Mouse (Mus musculus) embryonic facial prominence, embryonic 13.5 days (tissue): ENCODE measurements around the gene Hipk1. TPM values are rescaled to one million over a fixed set of nuclear protein-coding genes. Genes with fewer than 3 reads are reported as not detected.

Experiments
- ATAC-seq: fragments of 200-750 bp; cut with Nextera tagmentation; 2 replicates; pipeline ENCODE4 v1.8.0; 2017; ENCODE audit warnings: low read depth; ENCODE audit not compliant: insufficient number of reproducible peaks, insufficient read depth, low FRiP score, low TSS enrichment
- H3K27ac ChIP-seq: fragments of 300-500 bp; sonication (generic); 2 replicates; pipeline ENCODE4 v1.5.1; 2015; ENCODE audit warnings: moderate library complexity, mild to moderate bottlenecking, inconsistent platforms
- H3K27me3 ChIP-seq: fragments of 300-500 bp; sonication (generic); 2 replicates; pipeline ENCODE4 v1.6.1; 2015; ENCODE audit warnings: mild to moderate bottlenecking, inconsistent platforms
- H3K36me3 ChIP-seq: fragments of 300-500 bp; sonication (generic); 2 replicates; pipeline ENCODE4 v1.6.1; 2015; ENCODE audit warnings: mild to moderate bottlenecking, inconsistent platforms
- H3K4me1 ChIP-seq: fragments of 300-500 bp; sonication (generic); 2 replicates; pipeline ENCODE4 v1.6.1; 2015; ENCODE audit warnings: inconsistent platforms
- H3K4me2 ChIP-seq: fragments of 300-500 bp; sonication (generic); 2 replicates; pipeline ENCODE4 v1.6.1; 2015; ENCODE audit warnings: moderate library complexity, mild to moderate bottlenecking, inconsistent platforms
- H3K4me3 ChIP-seq: fragments of 300-500 bp; sonication (generic); 2 replicates; pipeline ENCODE4 v1.5.1; 2015; ENCODE audit warnings: mild to moderate bottlenecking, inconsistent platforms
- H3K9ac ChIP-seq: fragments of 300-500 bp; sonication (generic); 2 replicates; pipeline ENCODE4 v1.6.1; 2015; ENCODE audit warnings: mild to moderate bottlenecking, inconsistent platforms
- H3K9me3 ChIP-seq: fragments of 300-500 bp; sonication (generic); 2 replicates; pipeline ENCODE4 v1.6.1; 2016; ENCODE audit warnings: inconsistent platforms
- WGBS: fragments of 180-500 bp; shearing (Covaris S2); methylation state at CpG from one replicate; pipeline ENCODE4 v1.1.7; 2015; ENCODE audit warnings: mixed read lengths; 5-methylcytosine and 5-hydroxymethylcytosine counted together
- polyA plus RNA-seq: library from polyadenylated mRNA; unstranded; fragments of >200 nt; fragmentation: Nextera tagmentation; extraction: Ambion mirVana; gene quantifications from 2 replicates; pipeline ENCODE4 v1.2.1, GENCODE M21; 2015

Gene Hipk1
- polyA plus RNA-seq, 1 experiment from 2014 or later: 11.6 TPM

GRCm38 (mm10) chr3:103829036-103829435 is 37.7 kb upstream of the Hipk1 start:
- Histone ChIP-seq H3K4me2 (no peak overlapping the region), H3K27me3 (no peaks in the 10 kb centered on the region), H3K9ac (no peak overlapping the region), H3K4me3 (no peak overlapping the region), H3K4me1 (no peaks in the 10 kb centered on the region), H3K9me3 (no peaks in the 10 kb centered on the region), H3K27ac (no peak overlapping the region), H3K36me3 (no peaks in the 10 kb centered on the region)
- 81% methylated on average over 3 of the region's 3 CpGs for WGBS
- ATAC-seq: no peak

GRCm38 (mm10) chr3:103827548-103827947 is 36.2 kb upstream of the Hipk1 start:
- H3K9ac ChIP-seq: no peak overlapping the region
- H3K4me2 ChIP-seq: no peak overlapping the region
- H3K27me3 ChIP-seq: no peaks in the 10 kb centered on the region
- no peak overlapping the region for H3K4me3 ChIP-seq
- no peak for ATAC-seq
- no peaks in the 10 kb centered on the region for H3K4me1 ChIP-seq
- H3K9me3 ChIP-seq: no peaks in the 10 kb centered on the region
- H3K36me3 ChIP-seq: peaks cover 6% of the 10 kb centered on the region
- H3K27ac ChIP-seq: no peak overlapping the region

DNA sequence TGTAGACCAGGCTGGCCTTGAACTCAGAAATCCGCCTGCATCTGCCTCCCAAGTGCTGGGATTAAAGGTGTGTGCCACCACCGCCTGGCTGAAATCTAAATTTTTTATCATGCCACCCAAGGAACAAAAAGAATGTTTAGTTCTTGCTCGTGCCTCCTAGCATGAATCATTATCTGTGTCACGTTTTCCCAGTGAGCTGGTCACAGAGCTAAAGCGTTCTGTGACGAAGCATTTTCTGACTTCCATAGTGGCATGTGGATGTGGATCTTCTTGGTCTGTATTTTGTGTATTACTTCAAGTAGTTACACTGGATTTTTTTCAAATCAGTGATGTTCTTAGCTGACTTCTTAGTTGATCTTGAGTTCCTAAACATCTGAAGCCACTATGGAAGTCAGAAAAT is 19.6 kb upstream of the Hipk1 start:
- H3K27me3 ChIP-seq: no peaks in the 10 kb centered on the region
- no peak overlapping the region for H3K9ac ChIP-seq
- H3K4me2 ChIP-seq: no peak overlapping the region
- no peak for ATAC-seq
- WGBS: 89% methylated on average over 6 of the region's 6 CpGs
- H3K9me3 ChIP-seq: no peaks in the 10 kb centered on the region
- no peak overlapping the region for H3K4me3 ChIP-seq
- peaks cover 9% of the 10 kb centered on the region for H3K4me1 ChIP-seq
- H3K36me3 ChIP-seq: peaks cover 40% of the 10 kb centered on the region
- H3K27ac ChIP-seq: no peak overlapping the region

GRCm38 (mm10) chr3:103809799-103810150 is 18.4 kb upstream of the Hipk1 start:
- peak overlapping the region; percentile 91 for H3K9ac ChIP-seq
- H3K27ac ChIP-seq: peak overlapping the region; percentile 88
- H3K9me3 ChIP-seq: no peaks in the 10 kb centered on the region
- peak; percentile 53; the same call in 1 of the 2 replicates for ATAC-seq
- H3K36me3 ChIP-seq: peaks cover 34% of the 10 kb centered on the region
- H3K27me3 ChIP-seq: no peaks in the 10 kb centered on the region
- peak overlapping the region; percentile 78 for H3K4me3 ChIP-seq
- peaks cover 9% of the 10 kb centered on the region for H3K4me1 ChIP-seq
- peak overlapping the region; percentile 74 for H3K4me2 ChIP-seq
- 3% methylated on average over 14 of the region's 14 CpGs for WGBS

- H3K36me3 ChIP-seq: peaks cover 35% of the 10 kb centered on the region
- H3K9ac ChIP-seq: peak within 1 kb of the TSS; percentile 91
- no peaks in the 10 kb centered on the region for H3K9me3 ChIP-seq
- H3K27ac ChIP-seq: peak within 1 kb of the TSS; percentile 88
- peaks cover 9% of the 10 kb centered on the region for H3K4me1 ChIP-seq
- WGBS: under 1% methylated on average over 58 of the region's 70 CpGs
- H3K27me3 ChIP-seq: no peaks in the 10 kb centered on the region
- H3K4me2 ChIP-seq: peak within 1 kb of the TSS; percentile 74
- peak; percentile 93 for ATAC-seq
- H3K4me3 ChIP-seq: peak within 1 kb of the TSS; percentile 78
Measured at GRCm38 (mm10) chr3:103808891-103809798, 17.8 kb upstream of the Hipk1 start, which contains the start of the genes Dclre1b, Ap4b1 and Gm43064. Gene Dclre1b, minus strand, starts transcription at chr3:103809444. Gene Ap4b1, plus strand, starts transcription at chr3:103809520. Gene Gm43064, plus strand, starts transcription at chr3:103809573.

- no peak for ATAC-seq
Measured at GRCm38 (mm10) chr3:103805671-103806070, 14.3 kb upstream of the Hipk1 start.

GRCm38 (mm10) chr3:103802861-103803260 is 11.5 kb upstream of the Hipk1 start:
- WGBS: 91% methylated on average over 8 of the region's 8 CpGs
- Histone ChIP-seq H3K36me3 (peaks cover 45% of the 10 kb centered on the region), H3K9ac (no peak overlapping the region), H3K27me3 (no peaks in the 10 kb centered on the region), H3K4me3 (no peak overlapping the region), H3K4me2 (no peak overlapping the region), H3K9me3 (no peaks in the 10 kb centered on the region), H3K4me1 (peaks cover 1% of the 10 kb centered on the region), H3K27ac (no peak overlapping the region)
- no peak for ATAC-seq

More at GRCm38 (mm10) chr3:103805671-103806070, 14.3 kb upstream of the Hipk1 start:
- Histone ChIP-seq H3K4me1 (peaks cover 9% of the 10 kb centered on the region), H3K9ac (no peak overlapping the region), H3K9me3 (no peaks in the 10 kb centered on the region), H3K27ac (no peak overlapping the region), H3K27me3 (no peaks in the 10 kb centered on the region), H3K36me3 (peaks cover 45% of the 10 kb centered on the region), H3K4me2 (no peak overlapping the region), H3K4me3 (no peak overlapping the region)
- WGBS: 90% methylated on average over 1 of the region's 1 CpGs

DNA sequence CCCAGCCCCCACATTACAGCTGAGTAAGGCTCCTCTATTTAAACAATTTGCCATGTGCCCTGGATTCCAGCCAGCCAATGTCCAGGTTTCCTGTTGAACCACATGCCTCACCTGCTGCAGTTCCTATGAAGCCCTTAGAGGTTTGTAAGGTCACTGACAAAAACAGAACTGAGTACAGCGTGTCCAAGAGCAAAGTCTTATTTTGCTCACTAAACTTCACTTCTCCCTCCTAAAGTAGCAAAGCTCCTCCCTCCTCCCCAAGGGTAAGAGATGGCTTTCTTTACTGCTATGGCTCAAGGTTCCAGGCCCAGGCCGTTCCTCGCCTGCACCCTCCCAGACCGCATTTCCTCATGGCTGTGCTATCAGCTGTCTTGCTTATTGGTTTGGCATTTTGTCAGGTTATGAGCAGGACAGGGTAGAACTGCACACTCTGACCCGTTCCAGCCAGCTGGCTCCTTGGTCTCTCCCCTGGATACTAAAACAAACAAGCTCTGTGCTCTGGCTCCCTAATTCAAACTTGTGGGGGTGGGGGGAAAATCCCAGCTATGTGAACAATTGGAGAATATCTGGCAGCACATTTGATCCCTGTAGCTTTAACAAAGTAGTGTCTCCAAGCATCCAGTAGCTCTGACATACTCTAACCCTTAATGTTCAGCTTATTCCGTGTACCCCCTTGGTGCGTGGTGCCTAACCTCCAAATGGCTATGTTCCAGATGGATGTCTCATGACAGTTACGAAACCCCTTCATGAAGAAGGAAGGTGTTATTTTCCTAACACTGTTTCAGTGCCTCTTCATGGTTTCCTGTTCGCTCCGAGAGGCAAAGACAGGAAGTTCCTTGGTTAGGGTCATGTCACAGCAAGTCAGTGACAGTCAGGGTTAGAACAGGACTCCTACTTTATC is 10.5 kb upstream of the Hipk1 start:
- Histone ChIP-seq H3K4me1 (no peaks in the 10 kb centered on the region), H3K4me3 (no peak overlapping the region), H3K9ac (no peak overlapping the region; the same call in 1 of the 2 replicates), H3K4me2 (no peak overlapping the region; the same call in 1 of the 2 replicates), H3K27ac (0 out of 2 replicates have a peak overlapping the region, but pooled peaks have one; percentile 5), H3K9me3 (no peaks in the 10 kb centered on the region), H3K27me3 (no peaks in the 10 kb centered on the region), H3K36me3 (peaks cover 41% of the 10 kb centered on the region)
- WGBS: 73% methylated on average over 10 of the region's 10 CpGs
- ATAC-seq: no peak

DNA sequence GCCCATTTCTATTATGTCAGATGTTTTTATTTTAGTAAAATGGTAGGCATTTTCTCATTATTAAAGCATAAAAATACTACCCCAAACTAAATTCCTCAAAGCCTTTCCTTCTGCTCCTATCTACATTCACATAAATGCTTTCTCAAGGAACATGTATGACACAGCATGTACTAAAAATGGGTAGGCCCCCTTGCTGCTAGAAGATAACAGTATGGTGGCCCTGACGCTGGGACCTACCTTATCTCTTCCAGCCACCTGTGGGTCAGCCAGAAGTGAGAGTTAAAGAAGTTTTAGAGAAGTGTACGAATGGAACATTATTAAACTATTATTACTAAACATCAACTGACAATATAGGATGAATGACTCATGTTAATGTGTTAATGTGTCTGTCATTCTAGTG is 8.1 kb upstream of the Hipk1 start:
- H3K4me2 ChIP-seq: no peak overlapping the region
- peaks cover 26% of the 10 kb centered on the region for H3K36me3 ChIP-seq
- H3K4me1 ChIP-seq: no peaks in the 10 kb centered on the region
- H3K9me3 ChIP-seq: no peaks in the 10 kb centered on the region
- ATAC-seq: no peak
- no peaks in the 10 kb centered on the region for H3K27me3 ChIP-seq
- 84% methylated on average over 2 of the region's 2 CpGs for WGBS
- no peak overlapping the region for H3K27ac ChIP-seq
- no peak overlapping the region for H3K4me3 ChIP-seq
- H3K9ac ChIP-seq: no peak overlapping the region

DNA sequence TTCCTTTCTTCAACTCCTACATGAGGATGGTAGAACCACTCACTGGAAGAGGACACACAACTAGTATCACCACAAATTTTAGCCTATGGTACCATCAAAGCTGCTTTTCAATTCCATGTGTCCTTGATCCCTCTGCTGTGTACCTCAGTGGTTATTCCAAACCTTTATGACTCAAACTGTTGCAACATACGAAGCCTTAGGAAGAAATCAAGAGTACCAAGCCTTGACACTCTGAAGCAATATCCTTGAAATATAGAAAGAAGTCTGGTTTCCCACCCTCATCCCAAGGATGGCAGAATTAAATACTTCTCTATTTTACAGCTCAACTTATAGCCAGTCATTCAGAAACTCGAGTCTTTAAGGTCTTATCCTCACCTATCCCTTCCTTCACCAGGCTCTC is 5.0 kb upstream of the Hipk1 start:
- Histone ChIP-seq H3K27me3 (no peaks in the 10 kb centered on the region), H3K27ac (no peak overlapping the region), H3K4me2 (no peak overlapping the region), H3K4me1 (peaks cover 3% of the 10 kb centered on the region; the same call in 1 of the 2 replicates), H3K36me3 (0 out of 2 replicates have a peak, but pooled peaks cover 3% of the 10 kb centered on the region), H3K4me3 (no peak overlapping the region), H3K9me3 (no peaks in the 10 kb centered on the region), H3K9ac (no peak overlapping the region)
- 65% methylated on average over 2 of the region's 2 CpGs for WGBS
- no peak for ATAC-seq

DNA sequence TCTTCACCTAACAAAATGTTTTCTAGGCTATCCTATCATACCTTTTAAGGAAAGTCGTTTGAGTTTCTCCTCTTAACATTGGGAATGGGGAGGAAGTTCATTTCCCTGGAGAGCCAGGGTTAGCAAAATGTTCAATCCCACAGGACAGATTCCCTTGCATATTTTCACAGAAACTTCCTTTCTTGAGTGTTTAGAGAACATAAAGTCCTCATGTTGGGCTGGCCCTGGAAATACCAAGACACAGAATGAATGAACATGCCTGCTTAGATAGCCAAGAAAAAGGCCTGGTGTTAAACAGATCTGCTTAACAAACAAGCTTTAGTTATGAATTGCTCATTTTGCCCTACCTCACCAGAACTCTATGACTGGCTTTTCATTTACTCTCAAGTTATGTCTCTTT is 1.2 kb upstream of the Hipk1 start:
- no peaks in the 10 kb centered on the region for H3K36me3 ChIP-seq
- H3K27ac ChIP-seq: no peak overlapping the region
- no peak overlapping the region for H3K4me3 ChIP-seq
- WGBS: 79% methylated on average over 1 of the region's 1 CpGs
- H3K4me1 ChIP-seq: peaks cover 21% of the 10 kb centered on the region
- no peak overlapping the region for H3K4me2 ChIP-seq
- H3K9ac ChIP-seq: no peak overlapping the region
- H3K27me3 ChIP-seq: no peaks in the 10 kb centered on the region
- no peak for ATAC-seq
- no peaks in the 10 kb centered on the region for H3K9me3 ChIP-seq
